Mouse (Mus musculus): Measurements from ENCODE around the gene Slc35f1.

The Slc35f1 gene

DNA sequence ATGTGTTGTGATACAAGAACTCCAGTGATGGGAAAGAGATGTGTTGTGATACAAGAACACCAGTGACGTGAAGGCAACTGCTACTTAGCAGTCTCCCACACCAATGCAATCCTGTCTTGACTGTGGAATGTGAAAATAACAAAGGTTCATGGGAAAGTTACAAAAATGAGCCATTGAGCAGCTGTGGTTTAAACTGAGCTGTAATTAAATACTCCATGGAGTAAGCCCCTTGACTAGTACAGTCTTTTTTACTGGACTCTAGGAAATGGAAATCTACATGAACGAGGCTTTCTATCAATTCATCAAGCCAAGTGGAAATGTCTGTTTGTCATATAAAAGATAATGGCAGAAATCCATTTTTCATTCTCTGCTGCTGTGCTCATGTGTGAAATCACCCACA, 411.1 kb downstream of the Slc35f1 start:
- DNase-seq (ENCODE audit: low spot score), result no peak

DNA sequence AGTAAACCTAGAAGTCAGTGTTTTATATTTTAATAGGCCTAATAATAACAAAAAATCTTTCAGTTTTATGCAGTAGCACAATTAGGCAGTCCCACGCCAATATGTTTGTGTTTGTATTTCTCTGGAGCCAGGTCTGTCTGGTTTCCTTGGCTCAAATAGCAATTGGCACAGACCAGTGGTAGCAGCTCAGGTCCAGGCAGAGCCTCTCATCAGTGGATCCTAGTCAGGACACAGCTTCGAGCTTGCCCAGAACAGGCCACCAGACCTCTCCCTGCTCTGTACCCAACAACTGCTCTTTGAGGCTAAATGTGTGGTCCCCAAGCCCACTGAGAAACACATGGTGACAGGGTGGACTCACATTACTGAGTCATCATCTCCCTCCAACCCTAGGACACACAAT, 412.1 kb downstream of the Slc35f1 start:
- DNase-seq (ENCODE audit: low spot score), result no peak

- peak; percentile 76 for DNase-seq (ENCODE audit: low spot score)
Measured at GRCm38 (mm10) chr10:53115028-53115427, 424.7 kb downstream of the Slc35f1 start.

DNA sequence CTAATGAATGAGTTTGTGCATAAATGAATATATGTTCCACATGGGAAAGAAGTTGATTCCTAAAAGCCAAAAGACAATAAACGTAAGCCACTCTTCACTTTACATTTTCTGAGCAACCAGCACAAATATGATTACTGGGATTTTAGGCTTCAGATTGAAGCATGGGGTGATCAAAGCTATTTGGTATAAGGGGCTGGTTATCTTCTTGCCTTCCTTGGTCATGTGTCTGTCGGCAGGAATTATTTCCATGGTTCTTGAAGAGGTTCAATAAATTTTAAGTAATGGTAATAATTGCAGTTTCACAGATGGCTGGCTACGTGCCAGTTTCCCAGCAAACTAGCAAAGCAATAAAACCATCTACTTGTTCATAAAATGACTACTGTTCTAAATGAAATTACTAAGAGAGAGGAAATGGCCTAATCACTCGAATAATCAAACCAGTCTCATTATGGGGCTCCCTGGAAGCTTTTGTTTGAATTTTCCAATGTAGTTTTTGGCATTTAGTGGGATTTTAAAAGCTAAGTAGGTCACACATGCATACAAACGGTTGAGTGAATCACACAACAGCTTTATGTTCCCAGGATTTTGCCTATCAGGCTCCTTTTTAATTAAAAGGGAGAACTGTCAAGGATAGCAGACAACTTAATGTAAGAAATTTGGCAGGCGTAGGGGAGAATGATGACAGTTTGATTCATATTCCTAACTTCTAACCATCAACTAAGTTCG, 425.5 kb downstream of the Slc35f1 start:
- no peak for DNase-seq (ENCODE audit: low spot score)

- no peak for DNase-seq (ENCODE audit: low spot score)
Measured at GRCm38 (mm10) chr10:53120608-53121007, 430.3 kb downstream of the Slc35f1 start.

DNA sequence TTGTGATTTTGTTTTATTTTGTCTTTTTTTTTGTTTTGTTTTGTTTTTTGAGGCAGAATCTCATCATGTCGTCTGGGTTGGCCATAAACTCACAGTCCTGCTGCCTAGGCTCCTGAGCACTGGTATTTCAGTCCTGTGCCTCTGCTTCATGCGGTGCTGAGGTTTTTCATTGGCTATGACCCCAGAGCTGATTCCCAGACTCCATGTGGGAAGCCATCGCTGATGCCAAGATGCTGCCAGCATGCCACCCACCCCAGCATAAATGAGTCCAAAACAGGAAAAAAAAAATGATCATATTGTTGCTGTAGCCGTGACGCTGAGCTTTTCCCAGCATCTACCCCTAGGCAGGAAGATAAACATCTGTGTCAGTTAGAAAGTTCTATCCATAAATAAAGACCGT, 434.0 kb downstream of the Slc35f1 start:
- no peak for DNase-seq (ENCODE audit: low spot score)

DNA sequence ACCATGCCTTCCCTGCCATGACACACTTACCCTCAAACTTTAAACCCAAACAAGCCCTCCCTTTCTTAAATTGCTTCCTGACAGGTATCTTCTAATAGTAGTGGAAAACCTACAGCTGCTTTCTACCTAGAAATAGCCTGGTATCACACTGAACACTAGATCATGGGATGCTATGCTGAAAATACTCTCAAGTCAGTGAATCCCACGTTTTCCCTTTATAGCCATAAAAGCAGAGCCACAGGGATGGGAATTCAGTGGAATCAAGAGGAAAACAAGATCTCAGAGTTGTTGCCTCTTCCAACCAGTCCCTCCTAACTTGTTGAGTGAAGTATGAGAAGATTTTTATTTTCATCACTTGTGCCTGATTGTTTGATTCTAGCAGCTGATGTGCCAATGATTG, 442.4 kb downstream of the Slc35f1 start:
- DNase-seq (ENCODE audit: low spot score), result no peak

DNA sequence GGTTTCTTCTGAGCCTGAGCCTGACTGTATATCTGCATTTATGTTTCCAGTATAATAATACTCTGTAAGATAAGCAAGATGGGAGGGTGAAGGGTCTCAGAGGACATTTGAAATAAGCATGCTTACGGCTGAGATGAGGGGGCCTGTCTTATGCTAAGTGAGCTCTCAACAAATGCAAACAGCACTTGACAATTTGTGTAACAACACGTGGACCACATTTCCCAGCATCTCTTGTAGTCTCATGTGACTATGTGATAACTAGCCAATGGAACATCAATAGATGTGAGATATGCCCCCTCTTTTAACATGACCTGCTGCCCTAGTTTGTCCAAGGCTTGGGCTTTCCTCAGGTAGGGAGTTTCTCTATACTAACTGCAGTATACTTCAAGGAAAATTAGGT, 460.0 kb downstream of the Slc35f1 start:
- no peak for DNase-seq (ENCODE audit: low spot score)

DNA sequence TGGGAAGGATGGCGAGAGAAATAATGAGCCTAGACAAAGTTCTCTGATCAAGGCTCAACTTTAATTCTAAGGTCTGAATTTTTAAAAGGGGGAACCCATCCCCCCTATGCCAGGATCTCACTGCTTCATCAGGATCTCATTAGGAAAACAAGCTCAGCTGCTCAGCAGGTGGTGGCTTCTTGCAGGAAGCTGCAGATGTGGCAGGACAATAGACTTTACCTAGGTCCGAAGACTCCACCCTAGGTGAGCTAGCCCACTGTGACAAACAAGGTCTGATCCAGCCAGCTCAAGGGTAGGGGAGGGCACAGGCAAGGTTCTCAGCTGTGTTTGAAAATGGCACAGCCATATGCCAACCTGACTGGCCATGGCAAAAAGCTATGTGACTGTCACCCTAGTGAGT, 460.6 kb downstream of the Slc35f1 start:
- DNase-seq (ENCODE audit: low spot score), result no peak

GRCm38 (mm10) chr10:53156374-53156773, 466.0 kb downstream of the Slc35f1 start:
- DNase-seq (ENCODE audit: low spot score), result peak; percentile 46

DNA sequence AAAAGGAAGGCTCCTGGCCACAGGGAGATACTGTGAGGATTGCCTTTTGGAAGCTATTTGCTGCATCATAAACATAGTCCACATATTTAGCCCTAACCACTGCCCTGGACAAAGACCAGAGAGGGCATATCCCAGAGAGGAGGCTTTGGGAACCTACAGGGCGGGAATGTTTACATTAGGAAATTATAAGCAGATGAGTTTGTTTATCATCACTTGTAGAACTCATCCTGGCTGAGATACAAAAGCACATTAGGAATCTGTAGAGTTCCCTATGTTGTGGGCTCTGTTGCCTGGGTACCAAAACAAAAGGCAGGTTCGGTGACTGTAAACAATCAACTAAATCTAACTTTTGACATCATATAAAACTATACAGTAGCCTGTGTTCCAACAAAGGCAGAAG, 467.4 kb downstream of the Slc35f1 start:
- DNase-seq (ENCODE audit: low spot score), result peak; percentile 8
